Mouse (Mus musculus) bone marrow macrophage, adult 2 months (primary cell): Measurements from ENCODE around the gene Pfkfb3.

ENCODE experiments used
- CTCF ChIP-seq: IDR thresholded peaks from 2 replicates; pipeline ENCODE4 v1.5.1; 2012; ENCODE audit warnings: low read depth, mild to moderate bottlenecking, low read length, moderate library complexity
- POLR2A ChIP-seq: IDR thresholded peaks from 2 replicates; pipeline ENCODE4 v1.6.1; 2012; ENCODE audit warnings: mild to moderate bottlenecking, low read depth, low read length, borderline replicate concordance

DNA sequence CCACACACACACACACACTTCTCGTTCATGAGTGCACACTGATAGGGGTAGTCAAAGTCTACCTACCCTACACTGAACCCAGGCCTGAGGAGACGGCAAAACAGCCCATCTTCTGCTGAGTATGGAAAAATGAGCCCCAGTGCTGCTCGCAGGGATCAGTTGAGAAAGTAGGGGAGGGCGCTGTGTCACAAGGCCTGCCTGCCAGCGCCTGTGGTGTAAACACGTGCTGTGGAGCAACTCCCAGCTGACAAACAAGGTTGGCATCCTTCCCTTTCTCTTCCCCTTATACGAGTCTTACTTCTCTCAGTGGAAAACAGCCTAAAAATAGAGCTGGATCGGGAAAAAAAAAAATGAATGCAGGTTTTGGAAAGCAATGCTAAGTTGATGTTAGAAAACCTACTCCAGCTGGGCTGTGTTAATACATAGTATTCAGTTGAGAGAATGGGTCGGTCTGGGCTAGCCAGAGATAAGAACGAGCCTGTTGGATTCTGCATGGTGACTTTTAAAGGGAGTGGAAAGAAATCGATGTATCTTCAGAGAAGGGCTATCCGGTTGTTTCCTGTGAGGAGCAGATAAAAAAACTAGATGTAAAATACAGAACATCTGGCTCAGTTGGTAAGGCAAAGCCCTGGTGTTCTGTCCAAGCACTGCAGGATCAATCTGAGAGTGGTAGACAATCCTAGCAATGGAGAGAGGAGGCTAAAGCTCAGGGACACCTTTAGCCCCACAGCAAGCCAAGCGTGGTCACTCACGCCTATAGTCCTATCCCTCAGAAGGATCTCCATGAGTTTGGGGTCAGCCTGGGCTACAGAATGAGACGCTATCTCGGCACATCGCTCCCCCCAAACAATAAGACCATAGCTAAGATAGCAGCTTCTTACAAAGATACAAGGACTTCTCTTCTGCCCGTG, 40.6 kb downstream of the Pfkfb3 start:
- TF ChIP-seq CTCF (no peak), POLR2A (no peak)
